Mouse (Mus musculus) right cerebral cortex, postnatal 36 days (tissue): ENCODE measurements around the gene Slf2.

Experiments
- DNase-seq, 2 experiments: peaks; one replicate each; pipeline ENCODE4 v3.0.0; 2022; ENCODE audit warnings: low spot score in 2 of 2, mixed read lengths in 1 of 2

The Slf2 gene

GRCm38 (mm10) chr19:44982477-44983115, 51.6 kb downstream of the Slf2 start:
- no peak for DNase-seq

- DNase-seq: no peak
Observed at GRCm38 (mm10) chr19:44983366-44983765, 52.4 kb downstream of the Slf2 start.

GRCm38 (mm10) chr19:44984420-44984819, 53.5 kb downstream of the Slf2 start:
- DNase-seq: no peak

- no peak for DNase-seq
Observed at GRCm38 (mm10) chr19:44985159-44985988, 54.4 kb downstream of the Slf2 start.

- no peak for DNase-seq
Observed at GRCm38 (mm10) chr19:44987004-44987403, 56.1 kb downstream of the Slf2 start.

- peak; percentile 50 to 69 for DNase-seq
Observed at GRCm38 (mm10) chr19:44987851-44988250, 56.9 kb downstream of the Slf2 start.

- no peak for DNase-seq
Observed at GRCm38 (mm10) chr19:44988321-44988720, 57.4 kb downstream of the Slf2 start.

GRCm38 (mm10) chr19:44988831-44989566, 58.0 kb downstream of the Slf2 start, which contains the start of gene Sema4g:
Sema4g (plus strand) TSS chr19:44989101.
- no peak for DNase-seq

GRCm38 (mm10) chr19:44989567-44990495, 58.9 kb downstream of the Slf2 start:
- DNase-seq: no peak

GRCm38 (mm10) chr19:44991031-44991430, 60.1 kb downstream of the Slf2 start:
- DNase-seq: no peak

GRCm38 (mm10) chr19:44992246-44992645, 61.3 kb downstream of the Slf2 start:
- DNase-seq: no peak

GRCm38 (mm10) chr19:44992712-44993111, 61.8 kb downstream of the Slf2 start:
- no peak for DNase-seq

- no peak for DNase-seq
Observed at GRCm38 (mm10) chr19:44997786-44998185, 66.8 kb downstream of the Slf2 start.

GRCm38 (mm10) chr19:44999647-45000046, 68.7 kb downstream of the Slf2 start:
- no peak for DNase-seq

- DNase-seq: no peak
Observed at GRCm38 (mm10) chr19:45002301-45002700, 71.3 kb downstream of the Slf2 start.

GRCm38 (mm10) chr19:45003740-45004516, 73.0 kb downstream of the Slf2 start:
- no peak for DNase-seq

- DNase-seq: no peak
Observed at GRCm38 (mm10) chr19:45005444-45005843, 74.5 kb downstream of the Slf2 start, which contains the start of gene Twnk. Twnk (plus strand) TSS chr19:45005663.

- DNase-seq: peak; percentile 94 to 96
Observed at GRCm38 (mm10) chr19:45005957-45006712, 75.2 kb downstream of the Slf2 start, which contains the start of gene Mrpl43. Mrpl43 (minus strand) TSS chr19:45006442.

- DNase-seq: no peak
Observed at GRCm38 (mm10) chr19:45007021-45007420, 76.1 kb downstream of the Slf2 start.
